Mouse (Mus musculus) olfactory bulb, adult 2 months (tissue): ENCODE measurements around the gene Lef1.

Experiments used
- CTCF ChIP-seq: fragments of 200-500 bp; IDR thresholded peaks from 2 replicates; pipeline ENCODE4 v1.5.1; 2012; ENCODE audit warnings: low read depth, mild to moderate bottlenecking, low read length, moderate library complexity; ENCODE audit not compliant: insufficient read depth
- POLR2A ChIP-seq: fragments of 200-500 bp; IDR thresholded peaks from 2 replicates; pipeline ENCODE4 v1.6.1; 2012; ENCODE audit warnings: mild to moderate bottlenecking, low read depth, low read length, moderate library complexity; ENCODE audit not compliant: insufficient read depth

DNA sequence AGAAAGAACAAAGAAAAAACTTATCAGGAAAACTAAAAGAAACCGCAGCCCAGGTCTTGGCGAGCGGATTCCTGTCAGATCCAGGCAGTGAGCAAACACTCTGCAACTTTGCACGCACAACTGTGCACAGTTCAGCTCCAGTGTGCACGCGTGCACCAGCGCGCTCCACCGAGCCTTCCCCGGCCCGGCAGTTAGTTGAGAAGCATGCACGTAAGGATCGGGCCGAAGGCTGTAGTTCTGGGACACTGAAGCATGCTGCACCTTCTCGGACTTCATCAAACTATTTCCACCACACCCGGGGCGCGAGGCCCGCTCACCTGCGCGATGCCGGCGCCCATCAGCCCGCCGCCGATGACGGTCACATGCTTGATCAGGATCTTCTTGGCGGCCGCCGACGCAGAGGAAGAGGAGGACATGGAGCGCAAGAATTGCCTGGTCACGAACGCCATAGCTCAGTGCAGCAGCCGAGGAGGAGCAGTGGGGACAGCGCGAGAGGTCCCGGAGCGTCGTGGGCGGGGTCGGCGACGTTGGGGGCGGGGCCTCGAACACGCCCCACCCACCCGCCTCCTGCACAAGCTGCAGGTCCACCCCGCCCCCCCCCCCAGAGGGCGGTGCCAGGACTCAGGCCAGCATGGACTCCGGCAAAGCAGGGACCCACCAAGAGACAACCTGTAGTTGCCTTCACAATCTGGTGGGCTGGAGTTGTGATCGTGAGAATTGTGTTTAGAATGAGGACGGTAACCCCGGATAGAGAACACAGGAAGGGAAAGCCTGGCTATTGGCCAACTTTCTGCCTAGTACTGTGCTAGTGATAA is 161.5 kb downstream of the Lef1 start, which contains the start of gene Hadh:
- TF ChIP-seq CTCF (no peak), POLR2A (no peak)
